Mouse (Mus musculus) MEL (cell line): ENCODE data around the gene Ets1. TPM values are rescaled to one million over a fixed set of nuclear protein-coding genes. Genes with fewer than 3 reads are reported as not detected.

Experiments used
- DNase-seq: peaks from one replicate; pipeline ENCODE4 v3.0.0; 2011; ENCODE audit warnings: low read depth, low spot score
- H3K27ac ChIP-seq: 2 replicates; pipeline ENCODE4 v1.5.1; 2012; ENCODE audit warnings: low read depth, mild to moderate bottlenecking, control low read depth, low read length, moderate library complexity; ENCODE audit not compliant: control insufficient read depth
- H3K27me3 ChIP-seq, 2 experiments: fragments of 150-350 bp in 1 of 2; sonication (generic) in 1 of 2; 2 replicates each; pipeline ENCODE4 v1.6.1; 2012; ENCODE audit warnings: low read length in 2 of 2, mild to moderate bottlenecking in 2 of 2, improper control_type of control experiment in 1 of 2, moderate library complexity in 1 of 2; ENCODE audit not compliant: insufficient read depth in 2 of 2, control insufficient read depth in 1 of 2
- H3K36me3 ChIP-seq, 2 experiments: 2 replicates each; pipeline ENCODE4 v1.6.1; 2012 to 2014; ENCODE audit warnings: low read length in 2 of 2, improper control_type of control experiment in 1 of 2, inconsistent platforms in 1 of 2, mild to moderate bottlenecking in 1 of 2; ENCODE audit not compliant: insufficient read depth in 2 of 2, control insufficient read depth in 1 of 2
- H3K4me1 ChIP-seq, 2 experiments: fragments of 150-350 bp in 1 of 2; sonication (generic) in 1 of 2; 2 replicates each; pipeline ENCODE4 v1.6.1; 2012; ENCODE audit warnings: low read length in 2 of 2, improper control_type of control experiment in 1 of 2, mild to moderate bottlenecking in 1 of 2; ENCODE audit not compliant: insufficient read depth in 2 of 2, control insufficient read depth in 1 of 2
- H3K4me3 ChIP-seq, 2 experiments: fragments of 150-350 bp in 1 of 2; sonication (generic) in 1 of 2; 2 replicates each; pipeline ENCODE4 v1.5.1; 2012; ENCODE audit warnings: low read depth in 2 of 2, low read length in 2 of 2, mild to moderate bottlenecking in 2 of 2, moderate library complexity in 2 of 2, control low read depth in 1 of 2, improper control_type of control experiment in 1 of 2; ENCODE audit not compliant: control insufficient read depth in 1 of 2, insufficient read depth in 1 of 2
- H3K79me2 ChIP-seq: 2 replicates; pipeline ENCODE4 v1.6.1; 2012; ENCODE audit warnings: mild to moderate bottlenecking, low read length, moderate library complexity; ENCODE audit not compliant: control insufficient read depth, poor library complexity, insufficient read depth
- H3K9ac ChIP-seq: 2 replicates; pipeline ENCODE4 v1.6.1; 2012; ENCODE audit warnings: low read depth, mild to moderate bottlenecking, control low read depth, low read length, moderate library complexity; ENCODE audit not compliant: control insufficient read depth, poor library complexity, severe bottlenecking
- H3K9me3 ChIP-seq: fragments of 150-350 bp; sonication (generic); replicated peaks from 2 replicates; pipeline ENCODE4 v1.6.1; 2012; ENCODE audit warnings: mild to moderate bottlenecking, low read length, improper control_type of control experiment, moderate library complexity; ENCODE audit not compliant: insufficient read depth
- E2F4 ChIP-seq: IDR thresholded peaks from 2 replicates; pipeline ENCODE4 v1.6.1; 2011; ENCODE audit warnings: low read depth, low read length, improper control_type of control experiment, borderline replicate concordance
- EP300 ChIP-seq, 2 experiments: IDR thresholded peaks; 2 replicates each; pipeline ENCODE4 v1.6.1; 2011; ENCODE audit warnings: improper control_type of control experiment in 2 of 2, low read length in 2 of 2, low read depth in 1 of 2, mild to moderate bottlenecking in 1 of 2
- GATA1 ChIP-seq: IDR thresholded peaks from 2 replicates; pipeline ENCODE4 v1.6.1; 2011; ENCODE audit warnings: low read depth, low read length, improper control_type of control experiment
- KAT2A ChIP-seq: conservative IDR thresholded peaks from 2 replicates; pipeline ENCODE4 v1.6.1; 2012; ENCODE audit warnings: low read depth, low read length, improper control_type of control experiment, inconsistent platforms
- MAFK ChIP-seq: IDR thresholded peaks from 2 replicates; pipeline ENCODE4 v1.6.1; 2011; ENCODE audit warnings: low read depth, mild to moderate bottlenecking, low read length, improper control_type of control experiment, borderline replicate concordance
- MAZ ChIP-seq: IDR thresholded peaks from 2 replicates; pipeline ENCODE4 v1.6.1; 2012; ENCODE audit warnings: low read depth, mild to moderate bottlenecking, inconsistent platforms, low read length, improper control_type of control experiment
- MXI1 ChIP-seq: IDR thresholded peaks from 2 replicates; pipeline ENCODE4 v1.6.1; 2011; ENCODE audit warnings: mild to moderate bottlenecking, low read depth, low read length, improper control_type of control experiment
- MYB ChIP-seq: IDR thresholded peaks from 2 replicates; pipeline ENCODE4 v1.6.1; 2011; ENCODE audit warnings: mild to moderate bottlenecking, low read depth, low read length, improper control_type of control experiment
- NELFE ChIP-seq: IDR thresholded peaks from 2 replicates; pipeline ENCODE4 v1.6.1; 2011; ENCODE audit warnings: low read depth, low read length, improper control_type of control experiment
- NRF1 ChIP-seq: IDR thresholded peaks from 2 replicates; pipeline ENCODE4 v1.6.1; 2014; ENCODE audit warnings: low read depth, mild to moderate bottlenecking, inconsistent platforms, low read length, improper control_type of control experiment, moderate library complexity; ENCODE audit not compliant: poor library complexity, insufficient read depth, severe bottlenecking
- POLR2A ChIP-seq, 2 experiments: IDR thresholded peaks; 2 replicates each; pipeline ENCODE4 v1.6.1; 2011 to 2012; ENCODE audit warnings: low read length in 2 of 2, mild to moderate bottlenecking in 2 of 2, control low read depth in 1 of 2, improper control_type of control experiment in 1 of 2, low read depth in 1 of 2, moderate library complexity in 1 of 2; ENCODE audit not compliant: control insufficient read depth in 1 of 2, insufficient read depth in 1 of 2, poor library complexity in 1 of 2
- POLR2AphosphoS2 ChIP-seq: IDR thresholded peaks from 2 replicates; pipeline ENCODE4 v1.6.1; 2011; ENCODE audit warnings: low read length, improper control_type of control experiment
- RAD21 ChIP-seq: IDR thresholded peaks from 2 replicates; pipeline ENCODE4 v1.6.1; 2011; ENCODE audit warnings: mild to moderate bottlenecking, low read depth, low read length, improper control_type of control experiment
- SMC3 ChIP-seq: IDR thresholded peaks from 2 replicates; pipeline ENCODE4 v1.6.1; 2011; ENCODE audit warnings: low read depth, low read length, improper control_type of control experiment
- TBP ChIP-seq: IDR thresholded peaks from 2 replicates; pipeline ENCODE4 v1.8.0; 2011; ENCODE audit warnings: low read depth, low read length, improper control_type of control experiment
- TCF12 ChIP-seq: IDR thresholded peaks from 2 replicates; pipeline ENCODE4 v1.6.1; 2014; ENCODE audit warnings: low read depth, mild to moderate bottlenecking, inconsistent platforms, low read length, improper control_type of control experiment, moderate library complexity
- UBTF ChIP-seq: IDR thresholded peaks from 2 replicates; pipeline ENCODE4 v1.6.1; 2012; ENCODE audit warnings: low read depth, mild to moderate bottlenecking, inconsistent platforms, low read length, improper control_type of control experiment, moderate library complexity, borderline replicate concordance; ENCODE audit not compliant: insufficient read depth
- USF2 ChIP-seq, 2 experiments: IDR thresholded peaks; 2 replicates each; pipeline ENCODE4 v1.6.1; 2011 to 2012; ENCODE audit warnings: improper control_type of control experiment in 2 of 2, low read length in 2 of 2, borderline replicate concordance in 1 of 2, inconsistent platforms in 1 of 2, low read depth in 1 of 2, mild to moderate bottlenecking in 1 of 2; ENCODE audit not compliant: insufficient read depth in 1 of 2
- ZC3H11A ChIP-seq: IDR thresholded peaks from 2 replicates; pipeline ENCODE4 v1.6.1; 2012; ENCODE audit warnings: low read depth, mild to moderate bottlenecking, inconsistent platforms, low read length, improper control_type of control experiment
- ZKSCAN1 ChIP-seq: IDR thresholded peaks from 2 replicates; pipeline ENCODE4 v1.6.1; 2012; ENCODE audit warnings: low read depth, mild to moderate bottlenecking, inconsistent platforms, low read length, improper control_type of control experiment, moderate library complexity
- ZNF384 ChIP-seq: IDR thresholded peaks from 2 replicates; pipeline ENCODE4 v1.6.1; 2012; ENCODE audit warnings: low read depth, mild to moderate bottlenecking, inconsistent platforms, low read length, improper control_type of control experiment
- polyA plus RNA-seq, 2 experiments: library from polyadenylated mRNA; stranded (reverse) in 1 of 2; unstranded in 1 of 2; fragments of >175 nt in 1 of 2; fragments of >200 nt in 1 of 2; gene quantifications; 2 replicates each; pipeline versions ENCODE4 v1.2.1 to v1.2.4; 2012; ENCODE audit warnings: low replicate concordance in 2 of 2, low read depth in 1 of 2; ENCODE audit not compliant: insufficient read length in 2 of 2, insufficient read depth in 1 of 2, missing spikeins in 1 of 2
- total RNA-seq: library from RNA; depleted of rRNA; stranded (reverse); fragments of 300-350 nt; gene quantifications from 2 replicates; pipeline ENCODE4 v1.2.3, GENCODE M21; 2012

Gene Ets1
- total and polyA plus RNA-seq, 3 experiments = 0.10 to 0.19 TPM; not detected in 1

DNA sequence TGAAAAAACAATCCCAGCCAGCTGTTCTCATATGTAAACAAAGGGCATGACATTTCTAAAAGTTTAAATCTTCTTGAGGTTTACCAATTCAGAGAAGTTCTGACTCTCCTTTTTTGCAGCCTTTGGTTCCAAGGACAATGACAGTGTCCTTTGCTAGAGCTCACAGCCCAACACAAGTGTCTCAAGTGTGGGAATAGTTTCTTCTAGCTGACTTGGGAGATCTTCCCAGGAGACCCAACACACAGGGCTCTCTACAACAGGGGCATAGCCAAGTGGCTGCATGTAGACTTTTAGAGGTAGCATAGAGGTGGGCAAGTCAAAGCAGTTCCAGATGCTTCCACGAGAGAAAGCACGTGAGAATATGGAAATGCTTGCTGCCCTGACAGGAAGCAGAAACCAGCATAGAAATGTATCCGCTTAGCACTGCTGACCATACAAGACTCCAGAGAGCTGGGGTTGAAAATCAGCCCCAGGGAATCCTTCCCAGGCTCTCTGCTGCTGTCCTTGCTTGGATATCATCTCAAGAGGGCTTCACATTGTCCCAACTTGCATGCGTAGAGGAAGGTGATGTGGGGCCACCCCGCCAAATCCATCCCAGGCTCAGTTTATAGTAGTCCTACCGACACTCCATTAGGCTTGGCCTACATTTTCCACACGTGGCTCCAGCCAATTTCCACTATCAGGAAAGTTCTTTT, 88.3 kb downstream of the Ets1 start:
- H3K9ac ChIP-seq = no peak overlapping the region
- H3K79me2 ChIP-seq = no peaks in the 10 kb centered on the region
- no peak for TF ChIP-seq USF2 (IDR thresholded peaks at IDR 0.05; ENCODE audit: borderline replicate concordance in 1 of 2, insufficient read depth in 1 of 2, low read depth in 1 of 2, low read length in 2 of 2)
- no peak for TF ChIP-seq ZC3H11A
- no peak for TF ChIP-seq E2F4
- TF ChIP-seq KAT2A = no peak
- TF ChIP-seq EP300 (IDR thresholded peaks at IDR 0.05; ENCODE audit: low read depth in 1 of 2, low read length in 2 of 2) = no peak
- no peak for TF ChIP-seq MAFK
- TF ChIP-seq POLR2A (IDR thresholded peaks at IDR 0.05; ENCODE audit: control insufficient read depth in 1 of 2, insufficient read depth in 1 of 2, low read depth in 1 of 2, low read length in 2 of 2, poor library complexity in 1 of 2) = no peak
- TF ChIP-seq MYB = no peak
- no peak for TF ChIP-seq SMC3
- TF ChIP-seq GATA1 = no peak
- no peak for TF ChIP-seq ZKSCAN1
- TF ChIP-seq UBTF = no peak
- no peak for TF ChIP-seq TCF12
- no peak for TF ChIP-seq NELFE
- no peak for TF ChIP-seq MXI1
- TF ChIP-seq NRF1 = no peak
- no peaks in the 10 kb centered on the region for H3K4me1 ChIP-seq
- peaks cover 0 to 2% of the 10 kb centered on the region in 2 experiments; a peak in 3 of 4 replicates for H3K27me3 ChIP-seq
- H3K36me3 ChIP-seq = no peaks in the 10 kb centered on the region
- no peak overlapping the region for H3K4me3 ChIP-seq
- DNase-seq = no peak
- no peaks in the 10 kb centered on the region for H3K9me3 ChIP-seq
- H3K27ac ChIP-seq = no peak overlapping the region

- H3K4me3 ChIP-seq = no peak overlapping the region
- H3K27ac ChIP-seq = no peak overlapping the region
- no peak for DNase-seq
- peaks cover 0 to 2% of the 10 kb centered on the region in 2 experiments; a peak in 3 of 4 replicates for H3K27me3 ChIP-seq
- H3K79me2 ChIP-seq = no peaks in the 10 kb centered on the region
- H3K4me1 ChIP-seq = no peaks in the 10 kb centered on the region
- no peak overlapping the region for H3K9ac ChIP-seq
- TF ChIP-seq MAZ (no peak), RAD21 (no peak), POLR2AphosphoS2 (no peak), ZNF384 (no peak), MAFK (no peak), TBP (no peak)
- no peaks in the 10 kb centered on the region for H3K9me3 ChIP-seq
- H3K36me3 ChIP-seq = no peaks in the 10 kb centered on the region
Measured at GRCm38 (mm10) chr9:32725902-32726301, 89.9 kb downstream of the Ets1 start.
